Mouse (Mus musculus) midbrain, embryonic 11.5 days (tissue): ENCODE results near the gene Kank4. TPM values are rescaled to one million over a fixed set of nuclear protein-coding genes. Genes with fewer than 3 reads are reported as not detected.
"Not testable (repeated sequence)": the region's sequence is repeated elsewhere in the genome, so short reads cannot be mapped to it uniquely, and the experiment has no call there.

Experiments
- ATAC-seq: fragments of 200-750 bp; cut with Nextera tagmentation; 2 replicates; pipeline ENCODE4 v1.8.0; 2017; ENCODE audit warnings: moderate TSS enrichment, moderate library complexity; ENCODE audit not compliant: low FRiP score
- DNase-seq: peaks from one replicate; pipeline ENCODE4 v3.0.0; 2015; ENCODE audit warnings: low spot score; ENCODE audit errors: missing footprints
- H3K27ac ChIP-seq: fragments of 300-500 bp; sonication (generic); 2 replicates; pipeline ENCODE4 v1.5.1; 2014; ENCODE audit warnings: low read depth, low read length
- H3K27me3 ChIP-seq: fragments of 300-500 bp; sonication (generic); 2 replicates; pipeline ENCODE4 v1.6.1; 2014; ENCODE audit warnings: mild to moderate bottlenecking, low read length, moderate library complexity, mixed read lengths; ENCODE audit not compliant: control insufficient read depth, insufficient read depth
- H3K36me3 ChIP-seq: fragments of 300-500 bp; sonication (generic); 2 replicates; pipeline ENCODE4 v1.6.1; 2014; ENCODE audit warnings: mild to moderate bottlenecking, low read length, moderate library complexity, mixed read lengths; ENCODE audit not compliant: control insufficient read depth, insufficient read depth
- H3K4me1 ChIP-seq: fragments of 300-500 bp; sonication (generic); 2 replicates; pipeline ENCODE4 v1.6.1; 2014; ENCODE audit warnings: low read length; ENCODE audit not compliant: control insufficient read depth, insufficient read depth
- H3K4me2 ChIP-seq: fragments of 300-500 bp; sonication (generic); 2 replicates; pipeline ENCODE4 v1.6.1; 2014; ENCODE audit warnings: mild to moderate bottlenecking, moderate library complexity
- H3K4me3 ChIP-seq: fragments of 300-500 bp; sonication (generic); 2 replicates; pipeline ENCODE4 v1.5.1; 2014; ENCODE audit warnings: low read depth, low read length
- H3K9ac ChIP-seq: fragments of 300-500 bp; sonication (generic); 2 replicates; pipeline ENCODE4 v1.6.1; 2014; ENCODE audit warnings: low read length
- H3K9me3 ChIP-seq: fragments of 300-500 bp; sonication (generic); 2 replicates; pipeline ENCODE4 v1.6.1; 2016; ENCODE audit warnings: low read length; ENCODE audit not compliant: control insufficient read depth
- WGBS: fragments of 180-500 bp; shearing (Covaris S2); extraction: QIAGEN DNeasy Blood & Tissue Kit; methylation state at CpG from one replicate; pipeline ENCODE4 v1.1.7; 2014; 5-methylcytosine and 5-hydroxymethylcytosine counted together
- polyA plus RNA-seq: library from polyadenylated mRNA; unstranded; fragments of >200 nt; fragmentation: Nextera tagmentation; extraction: Ambion mirVana; gene quantifications from 2 replicates; pipeline ENCODE4 v1.2.1, GENCODE M21; 2014

Gene Kank4
- polyA plus RNA-seq, 1 experiment from 2014 or later, result 0.98 TPM

GRCm38 (mm10) chr4:98733660-98734059 lies 83.7 kb downstream of the Kank4 start:
- peaks cover 3% of the 10 kb centered on the region for H3K27me3 ChIP-seq
- WGBS, result 93% methylated on average over 16 of the region's 16 CpGs

GRCm38 (mm10) chr4:98728716-98729115 lies 88.6 kb downstream of the Kank4 start:
- H3K27me3 ChIP-seq, result peaks cover 32% of the 10 kb centered on the region
- H3K4me1 ChIP-seq, result peaks cover 17% of the 10 kb centered on the region
- DNase-seq, result no peak
- ATAC-seq, result no peak
- 63% methylated on average over 7 of the region's 7 CpGs for WGBS
- no peak overlapping the region for H3K27ac ChIP-seq
- H3K36me3 ChIP-seq, result no peaks in the 10 kb centered on the region
- no peak overlapping the region for H3K4me3 ChIP-seq
- no peaks in the 10 kb centered on the region for H3K9me3 ChIP-seq
- H3K4me2 ChIP-seq, result no peak overlapping the region
- H3K9ac ChIP-seq, result no peak overlapping the region

More at GRCm38 (mm10) chr4:98733660-98734059, 83.7 kb downstream of the Kank4 start:
- no peaks in the 10 kb centered on the region for H3K36me3 ChIP-seq
- no peaks in the 10 kb centered on the region for H3K9me3 ChIP-seq
- H3K4me1 ChIP-seq, result no peaks in the 10 kb centered on the region
- DNase-seq (no peak), ATAC-seq (no peak)
- no peak overlapping the region for H3K27ac ChIP-seq
- H3K4me3 ChIP-seq, result no peak overlapping the region
- no peak overlapping the region for H3K9ac ChIP-seq
- no peak overlapping the region for H3K4me2 ChIP-seq

GRCm38 (mm10) chr4:98727959-98728347 lies 89.4 kb downstream of the Kank4 start:
- 0 out of 2 replicates have a peak overlapping the region, but pooled peaks have one; percentile 16 for H3K9ac ChIP-seq
- H3K27ac ChIP-seq, result no peak overlapping the region
- no peaks in the 10 kb centered on the region for H3K36me3 ChIP-seq
- DNase-seq, result no peak
- peak overlapping the region; percentile 37 for H3K4me2 ChIP-seq
- peaks cover 17% of the 10 kb centered on the region for H3K4me1 ChIP-seq
- peaks cover 32% of the 10 kb centered on the region for H3K27me3 ChIP-seq
- ATAC-seq, result no peak
- WGBS, result 1% methylated on average over 10 of the region's 10 CpGs
- H3K9me3 ChIP-seq, result no peaks in the 10 kb centered on the region
- no peak overlapping the region; the same call in 1 of the 2 replicates for H3K4me3 ChIP-seq

- WGBS, result 2% methylated on average over 21 of the region's 21 CpGs
- DNase-seq, result peak; percentile 91
Observed at GRCm38 (mm10) chr4:98727295-98727958, 89.9 kb downstream of the Kank4 start.

DNA sequence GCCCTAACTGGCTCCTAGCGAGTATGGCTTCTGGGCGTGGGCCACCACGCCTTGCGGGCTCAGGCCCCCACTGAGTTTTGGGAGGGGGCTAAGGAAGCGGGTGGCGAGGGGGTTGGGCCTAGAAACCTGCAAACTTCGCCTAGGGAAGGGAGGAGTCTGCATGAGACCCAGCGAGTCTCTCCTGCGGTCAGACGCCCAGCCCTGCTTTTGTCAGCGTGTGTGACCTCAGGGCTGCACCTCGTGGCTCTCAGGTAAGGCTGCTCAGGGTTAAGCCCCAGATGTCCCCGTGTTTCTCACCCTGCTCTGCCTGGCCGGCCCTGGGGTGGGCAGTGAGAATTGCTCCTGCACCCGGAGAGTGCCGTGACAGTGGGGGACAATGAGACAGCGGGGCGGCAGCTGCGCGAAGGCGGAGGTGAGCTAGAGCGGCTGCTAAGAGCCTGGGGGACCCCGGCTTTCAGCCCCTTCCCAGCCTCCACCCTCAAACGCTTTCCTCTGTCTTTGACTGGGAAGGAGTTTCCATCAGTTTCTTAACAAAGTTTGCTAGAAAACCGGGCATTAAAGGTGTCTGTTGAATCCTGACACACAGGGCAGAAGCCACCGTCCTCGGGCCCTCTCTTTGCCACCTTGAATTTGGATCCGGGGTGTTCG lies 90.6 kb downstream of the Kank4 start, which contains the start of gene L1td1:
Gene L1td1 (plus strand): TSS at position 145 of the 648 bp plus-strand sequence.
- ATAC-seq (peak; percentile 36; the same call in 1 of the 2 replicates), DNase-seq (peak; percentile 91)

More at GRCm38 (mm10) chr4:98727295-98727958, 89.9 kb downstream of the Kank4 start:
- H3K27ac ChIP-seq, result no peak overlapping the region
- peaks cover 17% of the 10 kb centered on the region for H3K4me1 ChIP-seq
- H3K36me3 ChIP-seq, result no peaks in the 10 kb centered on the region
- H3K9me3 ChIP-seq, result no peaks in the 10 kb centered on the region
- H3K4me3 ChIP-seq, result peak overlapping the region; percentile 26
- peak; percentile 36; the same call in 1 of the 2 replicates for ATAC-seq
- H3K27me3 ChIP-seq, result peaks cover 32% of the 10 kb centered on the region
- peak overlapping the region; percentile 53 for H3K4me2 ChIP-seq
- 0 out of 2 replicates have a peak overlapping the region, but pooled peaks have one; percentile 16 for H3K9ac ChIP-seq

GRCm38 (mm10) chr4:98725439-98725838 lies 91.9 kb downstream of the Kank4 start:
- Histone ChIP-seq H3K9ac (no peak overlapping the region), H3K27ac (no peak overlapping the region), H3K4me2 (no peak overlapping the region), H3K36me3 (no peaks in the 10 kb centered on the region), H3K4me1 (peaks cover 17% of the 10 kb centered on the region), H3K9me3 (no peaks in the 10 kb centered on the region), H3K27me3 (peaks cover 32% of the 10 kb centered on the region), H3K4me3 (no peak overlapping the region)
- ATAC-seq (no peak), DNase-seq (no peak)
- WGBS, result 42% methylated on average over 4 of the region's 4 CpGs

More for the DNA sequence above, 90.6 kb downstream of the Kank4 start, which contains the start of gene L1td1:
- peaks cover 17% of the 10 kb centered on the region for H3K4me1 ChIP-seq
- no peak within 1 kb of the TSS for H3K27ac ChIP-seq
- peak within 1 kb of the TSS; percentile 26 for H3K4me3 ChIP-seq
- no peaks in the 10 kb centered on the region for H3K9me3 ChIP-seq
- H3K27me3 ChIP-seq, result peaks cover 32% of the 10 kb centered on the region
- peak within 1 kb of the TSS; percentile 36; the same call in 1 of the 2 replicates for H3K9ac ChIP-seq
- H3K4me2 ChIP-seq, result peak within 1 kb of the TSS; percentile 53
- no peaks in the 10 kb centered on the region for H3K36me3 ChIP-seq
- 1% methylated on average over 29 of the region's 29 CpGs for WGBS

DNA sequence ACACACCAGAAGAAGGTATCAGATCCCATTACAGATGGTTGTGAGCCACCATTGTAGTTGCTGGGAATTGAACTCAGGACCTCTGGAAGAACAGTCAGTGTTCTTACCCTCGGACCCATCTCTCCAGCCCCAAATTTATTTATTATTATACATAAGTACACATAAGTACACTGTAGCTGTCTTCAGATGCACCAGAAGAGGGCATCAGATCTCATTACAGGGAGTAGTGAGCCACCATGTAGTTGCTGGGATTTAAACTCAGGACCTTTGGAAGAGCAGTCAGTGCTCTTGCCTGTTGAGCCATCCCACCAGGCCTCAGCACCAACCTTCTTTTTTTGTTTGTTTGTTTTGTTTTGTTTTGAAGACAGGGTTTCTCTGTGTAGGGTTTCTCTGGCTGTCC lies 92.7 kb downstream of the Kank4 start:
- peaks cover 17% of the 10 kb centered on the region for H3K4me1 ChIP-seq

DNA sequence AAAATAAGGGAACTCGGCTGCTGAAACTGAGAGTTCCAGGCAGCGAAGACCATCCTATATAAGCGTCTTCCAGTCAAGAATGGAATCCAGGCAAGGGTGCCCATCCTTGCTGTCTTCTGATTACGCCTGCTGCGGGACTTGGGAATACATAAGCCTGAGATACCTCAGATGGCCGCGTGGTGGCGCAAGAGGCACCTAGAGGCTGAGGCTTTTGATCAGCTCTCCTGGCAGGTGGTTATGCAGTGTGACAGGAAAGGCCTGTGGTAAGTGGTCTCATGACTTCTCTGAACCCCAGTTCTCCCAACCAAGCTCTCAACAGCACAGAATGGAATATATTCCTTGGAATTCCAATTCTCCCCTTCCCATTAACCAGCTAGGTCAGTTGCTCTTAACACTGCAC lies 94.9 kb downstream of the Kank4 start:
- no peak overlapping the region for H3K4me2 ChIP-seq
- WGBS, result 14% methylated on average over 8 of the region's 8 CpGs
- ATAC-seq, result peak; percentile 28
- H3K9ac ChIP-seq, result no peak overlapping the region
- peaks cover 8% of the 10 kb centered on the region for H3K4me1 ChIP-seq
- DNase-seq, result peak; percentile 98
- H3K36me3 ChIP-seq, result no peaks in the 10 kb centered on the region
- H3K9me3 ChIP-seq, result no peaks in the 10 kb centered on the region
- H3K27me3 ChIP-seq, result peaks cover 17% of the 10 kb centered on the region
- H3K27ac ChIP-seq, result no peak overlapping the region
- no peak overlapping the region for H3K4me3 ChIP-seq

More for the DNA sequence above, 92.7 kb downstream of the Kank4 start:
- not testable (repeated sequence) for H3K9me3 ChIP-seq, H3K27ac ChIP-seq, H3K4me2 ChIP-seq, DNase-seq, ATAC-seq, H3K9ac ChIP-seq, H3K36me3 ChIP-seq, H3K4me3 ChIP-seq
- WGBS, result 88% methylated on average over 1 of the region's 1 CpGs
- H3K27me3 ChIP-seq, result peaks cover 32% of the 10 kb centered on the region

DNA sequence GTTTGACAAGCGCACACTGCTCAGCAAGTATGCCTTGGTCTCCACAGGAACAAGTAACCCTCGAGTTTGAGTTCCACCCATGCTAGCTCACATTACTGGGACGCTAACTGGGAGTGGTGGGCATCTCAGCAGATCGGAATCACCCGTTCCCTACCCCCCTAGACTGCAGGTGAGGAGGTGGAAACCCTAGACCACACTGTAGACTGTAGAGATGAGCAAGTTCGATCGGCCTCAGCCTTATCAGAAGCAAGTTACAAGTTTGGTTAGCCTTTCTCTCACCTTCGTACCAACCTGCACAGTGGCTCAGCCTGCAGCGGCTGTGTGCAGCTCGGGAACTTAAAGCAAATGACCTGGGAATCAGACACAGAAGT lies 98.8 kb downstream of the Kank4 start:
- DNase-seq (no peak), ATAC-seq (no peak)
- Histone ChIP-seq H3K9me3 (no peaks in the 10 kb centered on the region), H3K27me3 (no peaks in the 10 kb centered on the region), H3K4me2 (no peak overlapping the region), H3K4me1 (no peaks in the 10 kb centered on the region), H3K9ac (no peak overlapping the region), H3K36me3 (no peaks in the 10 kb centered on the region), H3K4me3 (no peak overlapping the region), H3K27ac (no peak overlapping the region)
- WGBS, result 84% methylated on average over 10 of the region's 10 CpGs
